ENCODE assay signal across 13 mouse cellular contexts in the genomic region with DNA sequence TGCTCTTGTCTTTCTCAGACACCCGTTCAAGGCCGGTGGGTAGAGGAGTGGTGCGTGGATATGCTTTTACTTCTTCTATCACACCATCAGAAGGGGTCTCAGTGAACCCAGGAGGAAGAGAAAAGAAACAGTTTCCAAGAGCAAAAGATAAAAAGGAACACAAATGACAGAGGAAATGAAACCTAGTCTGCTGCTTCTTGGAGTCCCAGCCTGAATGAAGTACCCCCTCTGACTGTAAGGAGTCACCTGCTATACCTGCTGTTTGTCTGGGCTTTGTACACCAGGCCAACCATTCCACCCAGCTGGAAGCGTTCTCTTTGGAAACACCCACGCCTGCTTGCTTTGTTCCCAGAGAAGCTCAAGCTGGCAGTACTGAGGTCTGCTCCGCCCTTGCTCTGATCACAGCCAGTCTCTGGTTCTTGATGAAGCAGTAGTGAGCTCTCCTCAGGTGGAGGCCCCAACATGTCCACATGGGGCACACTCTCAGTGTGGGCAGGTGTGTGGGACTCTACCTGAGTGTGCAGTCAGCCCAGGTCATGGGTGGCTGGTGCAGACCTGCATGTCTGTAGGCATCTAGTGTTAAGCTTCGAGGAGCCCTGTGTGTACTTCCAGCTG. TPM values are rescaled to one million over a fixed set of nuclear protein-coding genes. Genes with fewer than 3 reads are reported as not detected.
DNase-seq lines count a peak whose midpoint lies in the region; ATAC-seq and TF ChIP-seq lines count a peak whose summit lies in the region.
"Had no signal": no experiment of that assay in that cellular context is flagged by ENCODE, and none has a peak within 500 bp of the region (broad histone marks: within the 10 kb centered on the region; RNA-seq: fewer than 3 reads in every experiment).

No protein-coding gene starts in this region.

- H3K27me3 ChIP-seq in liver, adult 2 months (ENCODE audit: control insufficient read depth, insufficient read depth, low read length): no peaks in the 10 kb centered on the region
- H3K27me3 ChIP-seq in liver, embryonic 11.5 days (replicated peaks; ENCODE audit: control insufficient read depth, insufficient read depth, low read length): no peaks in the 10 kb centered on the region
- H3K27me3 ChIP-seq in liver, embryonic 15.5 days: peaks cover 26% of the 10 kb centered on the region
- H3K27me3 ChIP-seq: Patski had no signal

- H3K79me2 ChIP-seq in liver, adult 2 months (ENCODE audit: control insufficient read depth, insufficient read depth, low read length): peaks cover 22% of the 10 kb centered on the region; the same call in 1 of the 2 replicates

- no peaks in the 10 kb centered on the region for H3K36me3 ChIP-seq in liver, adult 2 months (ENCODE audit: control insufficient read depth, insufficient read depth, low read length)
- H3K36me3 ChIP-seq in liver, embryonic 11.5 days (ENCODE audit: control insufficient read depth, insufficient read depth, low read length): no peaks in the 10 kb centered on the region; the same call in 1 of the 2 replicates
- no peaks in the 10 kb centered on the region for H3K36me3 ChIP-seq in liver, embryonic 15.5 days (replicated peaks)

- TF ChIP-seq CTCF in liver, adult 2 months (IDR thresholded peaks at IDR 0.05; ENCODE audit: low read depth, low read length): 0 out of 2 replicates have a peak, but pooled peaks have one; percentile 8

- 0 out of 2 replicates have a peak overlapping the region, but pooled peaks have one; percentile 13 for H3K9ac ChIP-seq in liver, adult 2 months (ENCODE audit: low read depth, low read length)
- no peak overlapping the region for H3K9ac ChIP-seq in liver, embryonic 11.5 days (ENCODE audit: low read depth, low read length)
- no peak overlapping the region for H3K9ac ChIP-seq in liver, embryonic 15.5 days

- TF ChIP-seq POLR2A in liver, adult 2 months (IDR thresholded peaks at IDR 0.05; ENCODE audit: extremely low read depth, insufficient read depth, low read length): no peak

- no peaks in the 10 kb centered on the region for H3K9me3 ChIP-seq in liver, embryonic 11.5 days (ENCODE audit: control insufficient read depth, low read length)
- no peaks in the 10 kb centered on the region for H3K9me3 ChIP-seq in liver, embryonic 15.5 days (replicated peaks)
- H3K9me3 ChIP-seq: megakaryocyte, embryonic 14.5 days had no signal

- no peak for ATAC-seq in liver, embryonic 11.5 days (replicated peaks; ENCODE audit: low FRiP score)
- no peak for ATAC-seq in liver, embryonic 15.5 days (ENCODE audit: insufficient read depth)
- ATAC-seq: Patski had no signal

- 52% methylated on average over 7 of the region's 7 CpGs for WGBS in liver, adult 2 months
- 72% methylated on average over 7 of the region's 7 CpGs for WGBS in liver, embryonic 11.5 days
- 56% methylated on average over 7 of the region's 7 CpGs for WGBS in liver, embryonic 15.5 days (ENCODE audit: insufficient replicate concordance)

- H3K27ac ChIP-seq in liver, adult 2 months (replicated peaks; ENCODE audit: insufficient read depth, low read depth, low read length): peak overlapping the region; percentile 42
- no peak overlapping the region for H3K27ac ChIP-seq in liver, embryonic 11.5 days (ENCODE audit: low read depth, low read length)
- peak overlapping the region; percentile 82 for H3K27ac ChIP-seq in liver, embryonic 15.5 days (replicated peaks)

- peaks cover 29% of the 10 kb centered on the region for H3K4me1 ChIP-seq in liver, adult 2 months (ENCODE audit: control insufficient read depth, insufficient read depth, low read length)
- H3K4me1 ChIP-seq in liver, embryonic 11.5 days (replicated peaks; ENCODE audit: control insufficient read depth, insufficient read depth, low read length): peaks cover 23% of the 10 kb centered on the region
- H3K4me1 ChIP-seq in liver, embryonic 15.5 days (replicated peaks): peaks cover 53% of the 10 kb centered on the region

- no peak overlapping the region for H3K4me3 ChIP-seq in liver, adult 2 months (ENCODE audit: insufficient read depth, low read depth, low read length)
- H3K4me3 ChIP-seq in liver, embryonic 11.5 days (ENCODE audit: low read depth, low read length): no peak overlapping the region
- H3K4me3 ChIP-seq in liver, embryonic 15.5 days (replicated peaks): no peak overlapping the region
- H3K4me3 ChIP-seq: megakaryocyte, embryonic 14.5 days had no signal

- DNase-seq in cerebellum, postnatal 25 days: peak; percentile 29 to 30
- DNase-seq in cerebellum, postnatal 10 days: no peak
- DNase-seq in liver, adult 2 months (ENCODE audit: extremely low read depth, low read depth, low spot score): peak; percentile 67
- no peak for DNase-seq in liver, embryonic 11.5 days (ENCODE audit: low spot score)
- peak; percentile 92 for DNase-seq in gonadal fat pad, adult 2 months (ENCODE audit: low read depth)
- no peak for DNase-seq in MN1 (ENCODE audit: low spot score)
- no peak for DNase-seq in urinary bladder, postnatal 4 days (ENCODE audit: low spot score in 2 of 2)
- DNase-seq: cerebellum, postnatal 36 days; gastrocnemius, postnatal 10 days; thymus, postnatal 36 days had no signal

- H3K4me2 ChIP-seq in liver, embryonic 11.5 days: no peak overlapping the region
- no peak overlapping the region for H3K4me2 ChIP-seq in liver, embryonic 15.5 days

RNA-seq across cellular contexts. Expression of gene Inf2, which starts 2.6 kb away (rescaled TPM):
- total RNA-seq in liver, adult 2 months (2014; rRNA removed): 15.5 and 22.9 TPM in 2 replicates
- polyA plus RNA-seq in liver, adult 2 months (2012; rRNA removed): 24.6 and 30.7 TPM in 2 replicates
- 4.6 and 6.5 TPM in 2 replicates for polyA plus RNA-seq in liver, embryonic 11.5 days (2014; fragmentation: Nextera tagmentation; extraction: Ambion mirVana)
- polyA plus RNA-seq in gonadal fat pad, adult 2 months (2012; rRNA removed): 23.9 and 26.5 TPM in 2 replicates
- 2.7 TPM in 2 replicates for polyA plus RNA-seq in liver, embryonic 15.5 days (2015; fragmentation: Nextera tagmentation; extraction: Ambion mirVana)

RNA-seq across cellular contexts. Expression of gene Adssl1, which starts 33.8 kb away (rescaled TPM):
- total RNA-seq in liver, adult 2 months (2014; rRNA removed): 20.5 and 21.7 TPM in 2 replicates
- 26.1 and 26.7 TPM in 2 replicates for polyA plus RNA-seq in liver, adult 2 months (2012; rRNA removed)
- 5.6 and 7.4 TPM in 2 replicates for polyA plus RNA-seq in liver, embryonic 11.5 days (2014; fragmentation: Nextera tagmentation; extraction: Ambion mirVana)
- 3.8 and 4.6 TPM in 2 replicates for polyA plus RNA-seq in gonadal fat pad, adult 2 months (2012; rRNA removed)
- 13.4 TPM in 2 replicates for polyA plus RNA-seq in liver, embryonic 15.5 days (2015; fragmentation: Nextera tagmentation; extraction: Ambion mirVana)

RNA-seq across cellular contexts. Expression of gene Siva1, which starts 58.4 kb away (rescaled TPM):
- total RNA-seq in liver, adult 2 months (2014; rRNA removed): 11.5 and 15.4 TPM in 2 replicates
- polyA plus RNA-seq in liver, adult 2 months (2012; rRNA removed): 12.8 and 14.9 TPM in 2 replicates
- polyA plus RNA-seq in liver, embryonic 11.5 days (2014; fragmentation: Nextera tagmentation; extraction: Ambion mirVana): 216 and 222 TPM in 2 replicates
- 34.1 and 35.3 TPM in 2 replicates for polyA plus RNA-seq in gonadal fat pad, adult 2 months (2012; rRNA removed)
- 106 and 114 TPM in 2 replicates for polyA plus RNA-seq in liver, embryonic 15.5 days (2015; fragmentation: Nextera tagmentation; extraction: Ambion mirVana)

Comparison
In these comparisons a context has a peak if more than half of its experiments do, and no peak if none do; other contexts are left out.
1. DNase-seq: peak in cerebellum, postnatal 25 days (2 of 2), liver, adult 2 months (single experiment) and gonadal fat pad, adult 2 months (single experiment); none in cerebellum, postnatal 10 days (0 of 2), liver, embryonic 11.5 days (single experiment), MN1 (single experiment) and urinary bladder, postnatal 4 days (0 of 2).